Mouse (Mus musculus): ENCODE data around the gene Cxxc4.

The Cxxc4 gene

DNA sequence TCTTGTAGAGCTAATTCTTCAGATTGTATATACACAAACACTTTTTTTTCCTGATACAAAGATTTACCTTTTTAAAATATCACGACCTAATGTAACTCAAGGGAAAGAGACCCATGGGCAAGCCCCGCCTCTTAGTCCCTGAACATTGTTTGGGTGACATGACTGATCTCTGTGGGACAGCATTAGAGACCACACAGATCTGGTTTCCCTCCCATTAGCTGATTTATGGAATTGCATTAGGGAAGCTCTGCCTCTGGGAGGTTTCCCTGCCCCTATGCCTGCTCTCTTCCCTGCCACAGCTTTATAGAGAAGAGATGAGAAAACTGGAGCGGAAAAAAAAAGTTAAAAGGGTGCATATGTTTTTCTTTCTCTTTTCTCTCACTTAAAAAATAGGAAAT, 7.6 kb downstream of the Cxxc4 start:
- DNase-seq (ENCODE audit: low read depth), result no peak

DNA sequence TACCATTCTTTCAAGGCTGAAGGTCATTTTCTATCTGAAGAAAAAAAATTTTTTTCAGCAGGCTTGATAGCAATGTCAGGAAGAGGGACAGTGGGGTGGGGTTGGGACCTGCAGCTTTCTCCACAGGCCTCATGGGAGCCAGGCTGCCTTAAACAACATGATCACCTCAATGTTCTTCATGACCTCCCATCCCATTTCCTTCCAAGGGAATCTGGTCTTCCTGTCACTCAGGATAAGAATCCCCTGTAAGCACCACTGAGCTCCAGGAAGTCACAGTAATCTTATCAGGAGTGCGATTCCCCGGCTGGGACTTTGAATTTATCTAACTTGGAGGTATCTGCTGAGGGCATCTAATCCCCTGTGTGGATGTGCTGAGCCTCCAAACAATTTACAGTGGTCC, 17.9 kb downstream of the Cxxc4 start:
- DNase-seq (ENCODE audit: low read depth), result no peak

DNA sequence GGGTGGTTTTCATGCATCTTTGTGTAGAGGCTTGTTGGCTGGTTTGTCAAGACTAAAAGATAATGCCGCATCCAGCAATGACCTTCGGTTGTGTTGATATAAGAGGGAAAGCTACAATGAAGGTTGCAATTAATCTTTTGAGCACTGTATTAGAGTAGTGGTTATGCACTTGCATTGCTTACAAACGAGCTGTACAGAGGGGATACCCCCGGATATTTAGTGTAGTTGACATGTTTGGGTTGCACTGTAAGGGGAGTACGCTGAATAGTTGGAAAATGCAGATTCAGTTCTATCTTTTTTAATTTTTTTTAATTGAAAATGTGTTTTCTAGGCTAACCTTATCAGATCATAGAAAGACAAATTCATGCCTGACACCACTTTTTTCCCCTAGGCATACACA, 22.4 kb downstream of the Cxxc4 start:
- no peak for DNase-seq (ENCODE audit: low read depth)

DNA sequence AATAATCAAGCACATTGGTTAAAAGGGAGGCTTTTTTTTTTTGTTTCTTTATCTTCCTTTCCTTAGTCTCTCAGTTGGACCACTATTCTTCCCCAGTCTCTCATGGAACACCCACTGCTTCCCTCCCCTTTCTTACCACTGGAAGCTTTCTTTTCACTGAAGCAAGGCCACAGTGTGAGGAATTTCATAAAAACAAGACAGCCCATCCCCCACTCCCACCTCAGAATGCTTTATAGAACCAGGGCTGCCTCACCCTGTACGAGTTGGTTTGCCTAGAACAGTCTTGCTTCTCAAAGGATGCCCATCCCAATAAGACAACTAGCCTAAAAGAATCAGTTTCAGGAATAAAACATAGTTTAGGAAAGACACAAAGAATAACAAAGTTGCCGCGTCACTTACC, 23.0 kb downstream of the Cxxc4 start:
- no peak for DNase-seq (ENCODE audit: low read depth)

DNA sequence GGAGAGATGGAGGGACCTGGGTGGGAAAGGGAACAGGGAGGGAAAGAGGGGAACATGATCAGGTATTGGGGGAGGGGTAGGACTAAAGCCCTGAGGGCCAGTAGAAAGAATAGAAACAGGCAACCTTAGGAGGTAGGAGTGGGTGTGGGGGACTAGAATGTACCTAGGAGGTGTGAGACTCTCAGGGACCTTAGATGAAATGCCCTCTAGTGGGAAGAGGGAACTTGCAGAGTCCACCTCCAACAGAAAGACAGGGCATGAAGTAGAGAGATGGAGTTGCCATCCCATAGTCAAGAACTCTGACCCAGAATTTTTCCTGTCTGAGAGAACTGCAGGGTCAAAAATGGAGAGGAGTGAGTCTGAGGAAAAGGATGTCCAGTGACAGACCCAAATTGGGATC, 43.4 kb downstream of the Cxxc4 start:
- no peak for DNase-seq (ENCODE audit: low read depth)

DNA sequence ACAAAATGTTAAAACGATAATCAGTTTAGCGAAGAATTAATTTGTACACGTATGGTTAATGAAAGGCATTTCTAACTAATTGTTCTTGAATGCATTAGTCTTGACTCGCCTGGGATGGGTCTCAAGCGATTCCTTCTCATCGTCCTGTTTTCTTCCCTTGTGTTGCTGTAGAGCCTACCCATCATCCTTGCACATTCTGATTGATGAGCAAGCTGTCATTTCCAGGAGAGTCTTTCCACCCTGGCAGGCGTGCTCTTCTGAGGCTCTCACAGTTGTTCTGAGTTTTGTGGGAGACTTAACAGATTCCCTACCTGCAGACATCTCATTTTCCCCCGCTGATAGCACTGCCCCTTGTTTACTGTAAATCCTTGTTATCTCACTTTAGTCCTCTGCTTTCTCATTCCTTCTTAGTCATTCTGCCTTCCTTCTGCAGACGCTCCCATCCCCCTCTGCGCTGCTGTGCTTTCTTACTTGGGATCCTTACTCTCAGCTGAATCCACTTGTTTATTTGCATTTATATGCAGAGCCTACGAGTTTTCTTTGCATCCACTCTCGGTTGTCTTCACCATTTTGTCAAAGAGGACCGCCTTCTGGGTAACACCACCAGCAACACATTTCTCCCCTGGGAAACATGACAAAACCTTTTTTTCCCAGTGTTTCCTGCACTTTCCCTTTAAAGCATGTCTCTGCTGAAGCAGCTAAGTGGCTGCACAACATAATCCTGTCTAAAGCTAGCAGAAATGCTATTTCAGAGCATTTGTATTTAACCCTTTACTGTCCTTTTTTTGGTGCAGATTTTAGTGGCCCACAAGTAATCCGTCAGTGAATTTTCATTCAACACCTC, 45.5 kb downstream of the Cxxc4 start:
- DNase-seq (ENCODE audit: low read depth), result no peak

DNA sequence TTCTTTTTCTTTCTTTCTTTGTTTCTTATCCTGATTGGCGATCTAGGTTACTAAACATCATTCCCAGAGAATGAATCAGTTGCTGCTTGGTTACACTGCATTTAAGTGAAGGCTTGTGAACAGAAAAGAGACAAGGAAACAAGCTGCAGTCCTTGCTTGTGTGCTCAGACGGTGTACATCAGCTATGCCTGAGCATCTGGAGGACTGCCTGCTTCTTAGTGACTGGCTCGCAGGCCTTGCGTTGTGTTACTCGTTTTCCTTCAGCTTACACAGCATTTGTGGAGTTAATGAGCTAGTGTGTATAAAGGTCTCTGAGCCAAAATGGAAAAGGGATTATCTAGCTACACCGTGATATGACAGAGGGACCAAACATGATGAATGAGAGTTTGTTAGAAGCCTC, 58.9 kb downstream of the Cxxc4 start:
- no peak for DNase-seq (ENCODE audit: low read depth)

DNA sequence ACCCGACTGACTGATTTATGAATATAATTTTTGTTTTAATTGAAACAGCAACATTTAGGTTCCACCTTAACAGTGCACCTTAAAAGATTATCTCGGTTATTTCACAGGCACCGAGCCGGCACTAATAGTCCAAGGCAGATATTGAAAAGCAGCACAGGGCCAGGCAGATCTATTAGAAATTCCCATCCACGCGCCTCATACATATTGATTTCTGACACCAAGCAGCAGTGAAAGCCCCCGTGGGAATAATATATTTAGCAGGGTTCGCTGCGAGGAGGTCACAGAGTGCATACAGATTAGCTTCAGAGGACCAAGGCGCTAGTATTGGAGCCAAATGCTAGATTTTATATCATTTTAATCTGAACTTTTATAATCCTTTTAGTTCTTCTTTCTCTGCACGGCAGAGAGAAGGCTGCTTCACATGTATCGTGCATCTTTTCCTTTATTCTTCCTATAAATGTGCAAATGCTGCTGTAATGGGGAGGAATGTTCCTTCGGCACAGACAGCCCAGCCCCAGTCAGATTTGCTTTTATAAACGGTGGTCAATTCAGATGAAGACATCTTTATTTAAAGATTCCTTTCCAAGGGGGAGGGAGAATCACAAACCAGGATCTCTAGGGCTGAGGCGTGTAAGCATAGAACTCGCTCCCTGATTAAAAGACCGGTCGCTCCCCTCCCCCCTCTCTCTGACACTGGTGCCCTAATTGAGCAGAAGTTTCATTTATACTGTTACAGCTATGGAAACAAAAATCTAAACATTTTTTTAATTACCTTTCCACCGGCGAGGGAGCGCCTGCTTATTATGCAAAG, 66.6 kb downstream of the Cxxc4 start:
- no peak for DNase-seq (ENCODE audit: low read depth)

DNA sequence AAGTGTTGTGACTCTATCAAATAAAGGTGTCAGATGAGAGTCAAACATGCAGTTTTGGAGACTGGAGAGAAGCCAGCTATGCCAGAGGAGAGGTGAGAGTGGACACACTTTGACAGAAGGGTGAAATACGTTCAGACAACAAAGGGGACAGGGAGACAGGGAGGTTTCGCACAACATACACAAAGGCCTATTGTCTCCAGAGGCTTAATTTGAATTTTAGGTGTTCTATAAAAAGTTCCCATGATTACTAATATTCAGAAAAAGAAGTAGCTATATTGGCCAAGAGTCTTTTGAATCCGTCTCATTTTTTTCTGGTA, 67.2 kb downstream of the Cxxc4 start:
- DNase-seq (ENCODE audit: low read depth), result no peak

DNA sequence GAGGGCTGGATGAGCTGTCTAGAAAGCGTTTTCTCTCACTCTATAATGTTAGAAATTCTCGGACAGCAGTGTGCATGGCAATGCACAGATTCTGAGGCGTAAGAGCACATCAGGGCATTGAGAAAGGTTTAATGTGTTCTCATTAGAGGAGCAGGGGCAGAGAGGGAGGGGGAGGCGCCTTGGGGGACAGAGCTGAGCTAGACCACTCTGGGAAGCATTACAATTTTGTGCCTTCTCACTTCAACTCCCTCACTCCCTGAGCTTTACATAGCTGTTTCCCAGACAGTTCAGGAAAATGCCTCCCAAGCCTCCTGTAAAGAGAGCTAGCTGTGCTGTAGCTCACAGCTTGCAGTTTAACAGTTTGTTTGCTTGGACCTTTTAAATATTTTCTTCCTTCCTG, 70.2 kb downstream of the Cxxc4 start:
- no peak for DNase-seq (ENCODE audit: low read depth)

DNA sequence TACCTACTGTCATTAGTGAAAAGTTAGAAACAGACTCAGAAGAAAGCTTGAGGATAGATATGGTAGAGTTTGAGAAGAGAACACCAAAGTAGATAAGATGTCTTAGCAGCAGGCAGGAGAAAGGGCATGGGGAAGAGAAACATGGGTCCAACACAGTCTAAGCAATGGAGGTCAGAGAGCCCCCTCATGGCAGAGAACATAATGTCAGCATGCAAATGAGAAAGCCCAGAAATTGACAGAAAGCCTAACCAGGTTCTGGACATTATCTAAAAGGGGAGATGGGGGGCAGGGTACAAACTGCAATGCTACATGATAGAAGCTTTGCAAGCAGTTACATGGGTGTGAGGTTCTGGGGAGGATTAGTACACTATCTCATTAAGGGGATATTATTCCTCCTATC, 71.5 kb downstream of the Cxxc4 start:
- DNase-seq (ENCODE audit: low read depth), result peak; percentile 9
